Mouse (Mus musculus): Measurements from ENCODE around the gene Dnah8. TPM values are rescaled to one million over a fixed set of nuclear protein-coding genes. Genes with fewer than 3 reads are reported as not detected.

Gene Dnah8
- polyA plus RNA-seq, 1 experiment from 2014 or later: 3.0 TPM

GRCm38 (mm10) chr17:30611221-30612074 is 12.7 kb upstream of the Dnah8 start:
- H3K27me3 ChIP-seq (ENCODE audit: control insufficient read depth, insufficient read depth, low read length): no peaks in the 10 kb centered on the region
- H3K9ac ChIP-seq (ENCODE audit: low read depth, low read length): peak overlapping the region; percentile 88
- peak overlapping the region; percentile 88 for H3K27ac ChIP-seq (ENCODE audit: low read depth, low read length)
- H3K4me1 ChIP-seq (ENCODE audit: control insufficient read depth, insufficient read depth, low read length): peaks cover 15% of the 10 kb centered on the region; the same call in 1 of the 2 replicates
- H3K36me3 ChIP-seq (ENCODE audit: control insufficient read depth, insufficient read depth, low read length): no peaks in the 10 kb centered on the region
- no peaks in the 10 kb centered on the region for H3K9me3 ChIP-seq (replicated peaks; ENCODE audit: control insufficient read depth, low read length)
- 25% methylated on average over 18 of the region's 18 CpGs for WGBS (ENCODE audit: insufficient replicate concordance)
- peak overlapping the region; percentile 72 for H3K4me2 ChIP-seq
- peak overlapping the region; percentile 69 for H3K4me3 ChIP-seq (ENCODE audit: low read depth, low read length)
- ATAC-seq (replicated peaks; ENCODE audit: insufficient number of reproducible peaks, low FRiP score, low TSS enrichment): no peak

GRCm38 (mm10) chr17:30612075-30612859 is 11.9 kb upstream of the Dnah8 start:
- Histone ChIP-seq H3K4me1 (ENCODE audit: control insufficient read depth, insufficient read depth, low read length) (peaks cover 15% of the 10 kb centered on the region; the same call in 1 of the 2 replicates), H3K9me3 (replicated peaks; ENCODE audit: control insufficient read depth, low read length) (no peaks in the 10 kb centered on the region), H3K4me2 (peak overlapping the region; percentile 72), H3K36me3 (ENCODE audit: control insufficient read depth, insufficient read depth, low read length) (no peaks in the 10 kb centered on the region), H3K9ac (ENCODE audit: low read depth, low read length) (peak overlapping the region; percentile 88), H3K27me3 (ENCODE audit: control insufficient read depth, insufficient read depth, low read length) (no peaks in the 10 kb centered on the region), H3K27ac (ENCODE audit: low read depth, low read length) (peak overlapping the region; percentile 88), H3K4me3 (ENCODE audit: low read depth, low read length) (peak overlapping the region; percentile 69)
- ATAC-seq (replicated peaks; ENCODE audit: insufficient number of reproducible peaks, low FRiP score, low TSS enrichment): peak; percentile 97
- under 1% methylated on average over 34 of the region's 34 CpGs for WGBS (ENCODE audit: insufficient replicate concordance)

GRCm38 (mm10) chr17:30613350-30613749 is 10.8 kb upstream of the Dnah8 start:
- no peak overlapping the region for H3K4me2 ChIP-seq
- H3K9me3 ChIP-seq (replicated peaks; ENCODE audit: control insufficient read depth, low read length): no peaks in the 10 kb centered on the region
- no peak overlapping the region for H3K27ac ChIP-seq (ENCODE audit: low read depth, low read length)
- H3K4me1 ChIP-seq (ENCODE audit: control insufficient read depth, insufficient read depth, low read length): peaks cover 15% of the 10 kb centered on the region; the same call in 1 of the 2 replicates
- H3K4me3 ChIP-seq (ENCODE audit: low read depth, low read length): no peak overlapping the region
- H3K36me3 ChIP-seq (ENCODE audit: control insufficient read depth, insufficient read depth, low read length): no peaks in the 10 kb centered on the region
- no peak for ATAC-seq (replicated peaks; ENCODE audit: insufficient number of reproducible peaks, low FRiP score, low TSS enrichment)
- no peak overlapping the region for H3K9ac ChIP-seq (ENCODE audit: low read depth, low read length)
- H3K27me3 ChIP-seq (ENCODE audit: control insufficient read depth, insufficient read depth, low read length): no peaks in the 10 kb centered on the region

GRCm38 (mm10) chr17:30616203-30616602 is 8.0 kb upstream of the Dnah8 start:
- H3K27me3 ChIP-seq (ENCODE audit: control insufficient read depth, insufficient read depth, low read length): no peaks in the 10 kb centered on the region
- no peak overlapping the region for H3K4me3 ChIP-seq (ENCODE audit: low read depth, low read length)
- H3K36me3 ChIP-seq (ENCODE audit: control insufficient read depth, insufficient read depth, low read length): no peaks in the 10 kb centered on the region
- 83% methylated on average over 5 of the region's 5 CpGs for WGBS (ENCODE audit: insufficient replicate concordance)
- H3K4me2 ChIP-seq: no peak overlapping the region
- H3K9me3 ChIP-seq (replicated peaks; ENCODE audit: control insufficient read depth, low read length): no peaks in the 10 kb centered on the region
- no peak for ATAC-seq (replicated peaks; ENCODE audit: insufficient number of reproducible peaks, low FRiP score, low TSS enrichment)
- 0 out of 2 replicates have a peak, but pooled peaks cover 4% of the 10 kb centered on the region for H3K4me1 ChIP-seq (ENCODE audit: control insufficient read depth, insufficient read depth, low read length)
- no peak overlapping the region for H3K27ac ChIP-seq (ENCODE audit: low read depth, low read length)
- no peak overlapping the region for H3K9ac ChIP-seq (ENCODE audit: low read depth, low read length)

GRCm38 (mm10) chr17:30618136-30618891 is 5.8 kb upstream of the Dnah8 start:
- no peaks in the 10 kb centered on the region for H3K4me1 ChIP-seq (ENCODE audit: control insufficient read depth, insufficient read depth, low read length)
- 82% methylated on average over 3 of the region's 3 CpGs for WGBS (ENCODE audit: insufficient replicate concordance)
- no peaks in the 10 kb centered on the region for H3K27me3 ChIP-seq (ENCODE audit: control insufficient read depth, insufficient read depth, low read length)
- no peak overlapping the region for H3K27ac ChIP-seq (ENCODE audit: low read depth, low read length)
- ATAC-seq (replicated peaks; ENCODE audit: insufficient number of reproducible peaks, low FRiP score, low TSS enrichment): no peak
- H3K4me3 ChIP-seq (ENCODE audit: low read depth, low read length): no peak overlapping the region
- H3K36me3 ChIP-seq (ENCODE audit: control insufficient read depth, insufficient read depth, low read length): no peaks in the 10 kb centered on the region
- no peak overlapping the region for H3K9ac ChIP-seq (ENCODE audit: low read depth, low read length)
- no peak overlapping the region for H3K4me2 ChIP-seq
- H3K9me3 ChIP-seq (replicated peaks; ENCODE audit: control insufficient read depth, low read length): no peaks in the 10 kb centered on the region

GRCm38 (mm10) chr17:30619153-30619552 is 5.0 kb upstream of the Dnah8 start:
- no peak overlapping the region for H3K27ac ChIP-seq (ENCODE audit: low read depth, low read length)
- ATAC-seq (replicated peaks; ENCODE audit: insufficient number of reproducible peaks, low FRiP score, low TSS enrichment): no peak
- no peaks in the 10 kb centered on the region for H3K4me1 ChIP-seq (ENCODE audit: control insufficient read depth, insufficient read depth, low read length)
- H3K4me3 ChIP-seq (ENCODE audit: low read depth, low read length): no peak overlapping the region
- H3K4me2 ChIP-seq: no peak overlapping the region
- no peaks in the 10 kb centered on the region for H3K9me3 ChIP-seq (replicated peaks; ENCODE audit: control insufficient read depth, low read length)
- H3K9ac ChIP-seq (ENCODE audit: low read depth, low read length): no peak overlapping the region
- H3K36me3 ChIP-seq (ENCODE audit: control insufficient read depth, insufficient read depth, low read length): no peaks in the 10 kb centered on the region
- H3K27me3 ChIP-seq (ENCODE audit: control insufficient read depth, insufficient read depth, low read length): no peaks in the 10 kb centered on the region
- 50% methylated on average over 2 of the region's 2 CpGs for WGBS (ENCODE audit: insufficient replicate concordance)

GRCm38 (mm10) chr17:30620548-30620947 is 3.6 kb upstream of the Dnah8 start:
- no peaks in the 10 kb centered on the region for H3K4me1 ChIP-seq (ENCODE audit: control insufficient read depth, insufficient read depth, low read length)
- H3K36me3 ChIP-seq (ENCODE audit: control insufficient read depth, insufficient read depth, low read length): no peaks in the 10 kb centered on the region
- H3K4me2 ChIP-seq: no peak overlapping the region
- H3K9me3 ChIP-seq (replicated peaks; ENCODE audit: control insufficient read depth, low read length): no peaks in the 10 kb centered on the region
- no peak overlapping the region for H3K4me3 ChIP-seq (ENCODE audit: low read depth, low read length)
- no peak for ATAC-seq (replicated peaks; ENCODE audit: insufficient number of reproducible peaks, low FRiP score, low TSS enrichment)
- WGBS (ENCODE audit: insufficient replicate concordance): 68% methylated on average over 2 of the region's 2 CpGs
- no peak overlapping the region for H3K27ac ChIP-seq (ENCODE audit: low read depth, low read length)
- no peak overlapping the region for H3K9ac ChIP-seq (ENCODE audit: low read depth, low read length)
- H3K27me3 ChIP-seq (ENCODE audit: control insufficient read depth, insufficient read depth, low read length): no peaks in the 10 kb centered on the region

- H3K9ac ChIP-seq (ENCODE audit: low read depth, low read length): no peak overlapping the region
- H3K9me3 ChIP-seq (replicated peaks; ENCODE audit: control insufficient read depth, low read length): no peaks in the 10 kb centered on the region
- H3K4me3 ChIP-seq (ENCODE audit: low read depth, low read length): no peak overlapping the region
- ATAC-seq (replicated peaks; ENCODE audit: insufficient number of reproducible peaks, low FRiP score, low TSS enrichment): no peak
- no peak overlapping the region for H3K4me2 ChIP-seq
- no peaks in the 10 kb centered on the region for H3K27me3 ChIP-seq (ENCODE audit: control insufficient read depth, insufficient read depth, low read length)
- no peaks in the 10 kb centered on the region for H3K4me1 ChIP-seq (ENCODE audit: control insufficient read depth, insufficient read depth, low read length)
- WGBS (ENCODE audit: insufficient replicate concordance): 64% methylated on average over 4 of the region's 4 CpGs
- no peaks in the 10 kb centered on the region for H3K36me3 ChIP-seq (ENCODE audit: control insufficient read depth, insufficient read depth, low read length)
- no peak overlapping the region for H3K27ac ChIP-seq (ENCODE audit: low read depth, low read length)
Observed at GRCm38 (mm10) chr17:30621450-30621849, 2.7 kb upstream of the Dnah8 start.
